Mouse (Mus musculus): Measurements from ENCODE around the gene St6galnac1. TPM values are rescaled to one million over a fixed set of nuclear protein-coding genes. Genes with fewer than 3 reads are reported as not detected.
"Not testable (repeated sequence)": the region's sequence is repeated elsewhere in the genome, so short reads cannot be mapped to it uniquely, and the experiment has no call there.

The St6galnac1 gene
- not detected in 2 replicates for polyA plus RNA-seq (2014; fragmentation: Nextera tagmentation; extraction: Ambion mirVana)

DNA sequence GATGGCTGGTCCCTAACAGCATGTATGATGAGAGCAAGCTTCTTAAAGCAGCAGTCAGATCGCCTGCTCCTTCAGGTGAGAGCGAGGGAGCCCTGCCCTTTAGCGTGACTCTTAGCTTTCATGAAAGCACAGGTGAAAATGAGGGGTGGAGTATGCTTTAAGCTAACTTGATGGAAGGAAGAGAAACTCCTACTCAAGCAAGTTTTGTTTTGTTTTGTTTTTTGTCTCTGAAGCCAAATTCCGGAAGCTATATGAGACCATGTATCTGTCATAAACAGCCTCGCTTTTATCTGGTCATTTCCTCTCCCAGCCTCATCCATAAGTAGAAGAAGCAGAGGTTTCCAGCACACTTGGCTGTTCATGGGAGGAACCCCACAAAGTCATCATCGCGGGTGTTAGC lies at the start of gene St6galnac1:
Gene St6galnac1, minus strand, starts transcription at position 101 of the 400 bp plus-strand sequence.
- Histone ChIP-seq H3K4me3 (ENCODE audit: low read depth, low read length) (no peak within 1 kb of the TSS), H3K27ac (ENCODE audit: low read depth) (no peak within 1 kb of the TSS), H3K4me1 (replicated peaks; ENCODE audit: control insufficient read depth, insufficient read depth, low read length) (no peaks in the 10 kb centered on the region), H3K9ac (ENCODE audit: low read length) (no peak within 1 kb of the TSS), H3K4me2 (ENCODE audit: low read length) (no peak within 1 kb of the TSS), H3K27me3 (replicated peaks; ENCODE audit: control insufficient read depth, insufficient read depth, low read length) (no peaks in the 10 kb centered on the region), H3K36me3 (ENCODE audit: control insufficient read depth, insufficient read depth, low read length) (no peaks in the 10 kb centered on the region), H3K9me3 (ENCODE audit: control insufficient read depth, low read length) (no peaks in the 10 kb centered on the region)
- DNase-seq (ENCODE audit: low spot score): no peak
- 80% methylated on average over 7 of the region's 7 CpGs for WGBS
- no peak for ATAC-seq (replicated peaks; ENCODE audit: low FRiP score, low TSS enrichment, low read depth)

DNA sequence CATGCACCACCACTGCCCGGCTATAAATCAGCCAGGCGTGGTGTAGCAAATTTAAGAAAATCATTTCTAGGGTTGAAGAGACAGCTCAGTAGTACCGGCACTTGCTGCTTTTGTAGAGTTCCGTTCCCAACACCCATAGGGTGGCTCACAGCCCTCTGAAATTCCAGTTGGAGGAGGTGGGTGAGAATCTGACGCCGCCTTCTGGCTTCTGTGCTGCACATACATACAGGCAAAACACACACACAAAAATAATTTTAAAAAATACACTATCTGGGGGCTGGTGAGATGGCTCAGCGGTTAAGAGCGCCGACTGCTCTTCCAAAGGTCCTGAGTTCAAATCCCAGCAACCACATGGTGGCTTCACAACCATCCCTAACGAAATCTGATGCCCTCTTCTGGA lies 48.6 kb upstream of the St6galnac1 start:
- not testable (repeated sequence) for H3K9me3 ChIP-seq (ENCODE audit: control insufficient read depth, low read length); H3K9ac ChIP-seq (ENCODE audit: low read length); H3K4me2 ChIP-seq (ENCODE audit: low read length); ATAC-seq (replicated peaks; ENCODE audit: low FRiP score, low TSS enrichment, low read depth); H3K27ac ChIP-seq (ENCODE audit: low read depth); H3K4me3 ChIP-seq (ENCODE audit: low read depth, low read length); H3K27me3 ChIP-seq (replicated peaks; ENCODE audit: control insufficient read depth, insufficient read depth, low read length); DNase-seq (ENCODE audit: low spot score); H3K36me3 ChIP-seq (ENCODE audit: control insufficient read depth, insufficient read depth, low read length)
- 96% methylated on average over 10 of the region's 10 CpGs for WGBS
- H3K4me1 ChIP-seq (replicated peaks; ENCODE audit: control insufficient read depth, insufficient read depth, low read length): peaks cover 32% of the 10 kb centered on the region

DNA sequence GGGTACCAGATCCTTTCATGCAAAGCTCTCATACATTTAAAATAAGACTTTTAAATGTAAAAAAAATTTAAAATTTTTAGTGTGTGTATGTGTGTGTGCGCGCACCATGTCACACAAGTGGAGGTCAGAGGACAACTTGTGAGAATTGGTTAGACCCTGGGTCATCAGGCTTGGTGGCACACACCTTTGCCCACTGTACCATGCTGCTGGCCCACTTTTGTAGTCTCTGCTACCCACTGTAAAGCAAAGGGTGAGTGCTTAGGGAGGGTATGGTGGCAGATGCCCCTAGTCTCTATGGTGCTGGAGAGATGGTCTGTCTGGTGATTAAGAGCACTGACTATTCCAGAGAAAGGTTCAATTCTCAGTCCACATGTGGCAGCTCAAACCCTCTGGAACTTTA lies 47.9 kb upstream of the St6galnac1 start:
- no peak for DNase-seq (ENCODE audit: low spot score)
- WGBS: 98% methylated on average over 2 of the region's 2 CpGs
- Histone ChIP-seq H3K36me3 (ENCODE audit: control insufficient read depth, insufficient read depth, low read length) (no peaks in the 10 kb centered on the region), H3K4me1 (replicated peaks; ENCODE audit: control insufficient read depth, insufficient read depth, low read length) (peaks cover 30% of the 10 kb centered on the region), H3K27ac (ENCODE audit: low read depth) (no peak overlapping the region), H3K9ac (ENCODE audit: low read length) (no peak overlapping the region), H3K27me3 (replicated peaks; ENCODE audit: control insufficient read depth, insufficient read depth, low read length) (no peaks in the 10 kb centered on the region), H3K9me3 (ENCODE audit: control insufficient read depth, low read length) (no peaks in the 10 kb centered on the region), H3K4me2 (ENCODE audit: low read length) (no peak overlapping the region), H3K4me3 (ENCODE audit: low read depth, low read length) (no peak overlapping the region)
- ATAC-seq (replicated peaks; ENCODE audit: low FRiP score, low TSS enrichment, low read depth): no peak

DNA sequence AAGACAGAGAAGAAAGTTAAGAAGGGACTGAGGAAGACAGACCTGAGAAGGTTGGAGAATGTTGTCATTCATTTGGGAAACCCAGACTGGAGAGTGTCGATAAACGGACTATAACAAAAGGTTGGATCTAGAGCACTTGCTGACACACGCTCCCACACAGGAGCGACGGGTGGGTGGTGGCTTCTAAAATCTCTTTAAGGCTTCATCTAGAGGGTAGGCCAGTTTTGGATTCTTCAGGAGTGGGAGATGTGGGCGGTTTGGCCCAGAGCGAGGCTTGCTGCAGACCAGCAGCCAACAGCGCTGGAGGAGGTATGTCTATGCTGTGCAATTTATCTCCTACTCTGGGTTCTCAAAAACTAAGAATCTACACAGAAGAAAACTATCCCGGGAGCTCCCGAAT lies 47.3 kb upstream of the St6galnac1 start:
- H3K4me1 ChIP-seq (replicated peaks; ENCODE audit: control insufficient read depth, insufficient read depth, low read length): peaks cover 30% of the 10 kb centered on the region
- ATAC-seq (replicated peaks; ENCODE audit: low FRiP score, low TSS enrichment, low read depth) (no peak), DNase-seq (ENCODE audit: low spot score) (no peak)
- no peak overlapping the region for H3K4me2 ChIP-seq (ENCODE audit: low read length)
- H3K4me3 ChIP-seq (ENCODE audit: low read depth, low read length): no peak overlapping the region
- H3K9me3 ChIP-seq (ENCODE audit: control insufficient read depth, low read length): no peaks in the 10 kb centered on the region
- 86% methylated on average over 10 of the region's 10 CpGs for WGBS
- no peaks in the 10 kb centered on the region for H3K36me3 ChIP-seq (ENCODE audit: control insufficient read depth, insufficient read depth, low read length)
- H3K27ac ChIP-seq (ENCODE audit: low read depth): no peak overlapping the region
- no peaks in the 10 kb centered on the region for H3K27me3 ChIP-seq (replicated peaks; ENCODE audit: control insufficient read depth, insufficient read depth, low read length)
- no peak overlapping the region for H3K9ac ChIP-seq (ENCODE audit: low read length)

DNA sequence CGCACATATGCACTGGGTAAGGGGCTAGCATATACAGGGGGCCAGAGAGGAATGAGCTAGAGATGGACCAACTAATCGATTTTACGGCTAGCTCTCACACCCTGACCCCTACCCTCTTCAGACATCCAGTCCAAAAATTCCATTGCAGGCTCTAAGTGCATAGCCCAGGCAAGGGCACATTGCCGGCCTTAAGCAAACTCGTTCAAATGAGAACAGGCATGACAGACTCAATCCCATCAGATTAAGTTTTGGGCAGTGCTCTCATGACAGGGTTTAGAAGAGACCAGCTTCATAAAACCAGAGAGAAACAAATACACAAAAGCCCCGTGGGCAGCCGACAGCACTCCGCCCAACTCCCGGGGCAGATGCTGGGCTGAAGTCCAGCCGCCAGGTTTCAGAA lies 46.9 kb upstream of the St6galnac1 start:
- H3K9me3 ChIP-seq (ENCODE audit: control insufficient read depth, low read length): no peaks in the 10 kb centered on the region
- no peak overlapping the region for H3K27ac ChIP-seq (ENCODE audit: low read depth)
- no peak overlapping the region for H3K9ac ChIP-seq (ENCODE audit: low read length)
- no peak overlapping the region for H3K4me2 ChIP-seq (ENCODE audit: low read length)
- 53% methylated on average over 10 of the region's 10 CpGs for WGBS
- H3K36me3 ChIP-seq (ENCODE audit: control insufficient read depth, insufficient read depth, low read length): no peaks in the 10 kb centered on the region
- no peak overlapping the region for H3K4me3 ChIP-seq (ENCODE audit: low read depth, low read length)
- H3K27me3 ChIP-seq (replicated peaks; ENCODE audit: control insufficient read depth, insufficient read depth, low read length): no peaks in the 10 kb centered on the region
- DNase-seq (ENCODE audit: low spot score) (no peak), ATAC-seq (replicated peaks; ENCODE audit: low FRiP score, low TSS enrichment, low read depth) (no peak)
- peaks cover 30% of the 10 kb centered on the region for H3K4me1 ChIP-seq (replicated peaks; ENCODE audit: control insufficient read depth, insufficient read depth, low read length)

DNA sequence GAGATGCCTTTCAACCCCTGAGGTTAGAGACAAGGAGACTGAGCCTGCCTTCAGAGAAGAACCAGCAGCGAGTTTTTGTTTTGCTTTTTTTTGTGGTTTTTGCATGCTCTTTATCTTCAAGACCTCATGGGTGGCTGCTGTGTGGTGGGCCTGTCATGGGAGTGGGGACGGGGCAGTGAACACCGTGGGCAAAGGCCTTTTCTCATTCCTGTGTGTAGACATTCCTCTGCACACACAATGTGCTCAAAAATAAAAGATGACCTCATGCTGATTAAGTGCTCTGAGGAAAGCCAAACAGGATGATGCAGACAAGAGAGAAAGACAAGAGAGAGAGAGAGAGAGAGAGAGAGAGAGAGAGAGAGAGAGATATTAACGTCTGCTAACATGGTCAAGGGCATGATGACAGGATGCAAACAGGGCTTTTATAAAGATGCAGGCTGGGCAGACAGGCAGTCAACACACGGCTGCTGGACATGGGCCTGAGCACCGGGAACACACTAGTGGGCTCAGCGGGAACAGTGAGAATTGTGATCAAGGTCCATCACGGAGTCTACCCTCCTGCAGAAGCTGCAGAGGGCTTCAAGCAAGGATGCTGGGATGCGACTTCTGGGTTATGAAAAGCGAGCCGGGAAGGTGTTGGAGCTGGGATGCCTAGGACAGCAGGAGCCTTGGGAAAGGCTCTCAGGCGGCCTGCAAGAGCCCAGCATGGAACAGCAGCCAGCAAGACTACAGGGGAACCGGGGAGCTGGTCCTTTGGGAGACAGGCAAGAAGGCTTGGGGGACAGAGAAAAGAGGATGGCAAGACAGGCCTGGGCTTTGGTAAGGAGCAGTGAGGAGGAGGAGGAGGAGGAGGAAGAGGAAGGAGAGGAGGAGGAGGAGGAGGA lies 46.0 kb upstream of the St6galnac1 start:
- 60% methylated on average over 13 of the region's 13 CpGs for WGBS
- H3K27ac ChIP-seq (ENCODE audit: low read depth): no peak overlapping the region; the same call in 1 of the 2 replicates
- ATAC-seq (replicated peaks; ENCODE audit: low FRiP score, low TSS enrichment, low read depth) (no peak), DNase-seq (ENCODE audit: low spot score) (no peak)
- no peaks in the 10 kb centered on the region for H3K36me3 ChIP-seq (ENCODE audit: control insufficient read depth, insufficient read depth, low read length)
- peaks cover 21% of the 10 kb centered on the region for H3K4me1 ChIP-seq (replicated peaks; ENCODE audit: control insufficient read depth, insufficient read depth, low read length)
- H3K4me3 ChIP-seq (ENCODE audit: low read depth, low read length): no peak overlapping the region
- no peak overlapping the region for H3K9ac ChIP-seq (ENCODE audit: low read length)
- H3K27me3 ChIP-seq (replicated peaks; ENCODE audit: control insufficient read depth, insufficient read depth, low read length): no peaks in the 10 kb centered on the region
- no peak overlapping the region for H3K4me2 ChIP-seq (ENCODE audit: low read length)
- H3K9me3 ChIP-seq (ENCODE audit: control insufficient read depth, low read length): no peaks in the 10 kb centered on the region

DNA sequence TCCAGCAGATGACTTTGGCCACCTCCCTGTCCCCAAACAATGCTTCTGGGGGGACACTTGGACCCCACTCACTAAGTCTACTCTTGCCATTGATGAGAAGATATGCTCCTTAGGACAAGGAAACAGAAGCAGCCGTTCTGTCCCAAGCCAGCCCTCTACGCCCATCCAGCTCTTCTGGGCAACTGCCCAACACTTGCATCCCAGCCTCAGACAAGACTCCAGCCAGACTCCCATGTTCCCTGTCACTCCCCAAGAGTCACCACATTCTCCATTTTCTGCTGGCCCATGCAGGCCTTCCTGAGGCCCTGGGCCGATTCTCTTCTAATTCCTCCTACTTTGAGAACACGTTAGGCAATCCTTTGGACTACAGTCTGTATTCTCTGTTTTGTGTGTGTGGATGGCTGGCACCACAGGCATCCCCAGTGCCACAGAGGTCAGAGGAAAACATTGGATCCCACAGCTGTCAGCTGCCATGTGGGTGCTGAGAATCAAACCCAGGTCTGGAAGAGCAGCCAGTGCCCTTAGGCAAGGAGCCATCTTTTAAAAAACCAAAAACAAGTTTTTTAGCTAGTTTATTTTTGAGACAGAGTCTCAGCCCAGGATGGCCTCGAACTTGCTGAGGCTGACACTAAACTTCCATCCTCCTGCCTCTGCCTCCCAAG lies 44.8 kb upstream of the St6galnac1 start:
- ATAC-seq (replicated peaks; ENCODE audit: low FRiP score, low TSS enrichment, low read depth) (no peak), DNase-seq (ENCODE audit: low spot score) (no peak)
- Histone ChIP-seq H3K27ac (ENCODE audit: low read depth) (no peak overlapping the region), H3K4me1 (replicated peaks; ENCODE audit: control insufficient read depth, insufficient read depth, low read length) (peaks cover 15% of the 10 kb centered on the region), H3K9me3 (ENCODE audit: control insufficient read depth, low read length) (no peaks in the 10 kb centered on the region), H3K4me2 (ENCODE audit: low read length) (no peak overlapping the region), H3K27me3 (replicated peaks; ENCODE audit: control insufficient read depth, insufficient read depth, low read length) (no peaks in the 10 kb centered on the region), H3K9ac (ENCODE audit: low read length) (no peak overlapping the region), H3K36me3 (ENCODE audit: control insufficient read depth, insufficient read depth, low read length) (no peaks in the 10 kb centered on the region), H3K4me3 (ENCODE audit: low read depth, low read length) (no peak overlapping the region)
- 88% methylated on average over 5 of the region's 5 CpGs for WGBS

DNA sequence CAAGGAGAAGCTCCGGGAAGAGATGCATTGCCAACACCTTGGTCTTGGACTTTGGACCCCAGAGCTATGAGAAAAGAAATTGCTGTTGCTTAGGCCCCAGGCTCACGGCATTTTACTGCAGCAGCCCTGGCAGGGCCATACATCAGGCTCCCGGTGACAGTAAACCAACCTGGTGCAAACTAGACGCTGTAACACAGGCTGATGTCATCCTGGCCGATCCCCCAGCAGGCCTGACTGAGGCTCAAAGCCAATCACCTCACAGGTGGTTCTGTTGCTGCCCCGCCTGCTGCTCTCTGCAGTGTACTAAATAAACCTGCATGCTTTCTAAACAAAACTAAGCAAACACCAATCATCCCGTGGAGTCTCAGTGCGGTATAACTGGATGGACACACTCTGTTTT lies 43.4 kb upstream of the St6galnac1 start:
- H3K4me1 ChIP-seq (replicated peaks; ENCODE audit: control insufficient read depth, insufficient read depth, low read length): peaks cover 29% of the 10 kb centered on the region
- peak overlapping the region; percentile 57; the same call in 1 of the 2 replicates for H3K27ac ChIP-seq (ENCODE audit: low read depth)
- H3K27me3 ChIP-seq (replicated peaks; ENCODE audit: control insufficient read depth, insufficient read depth, low read length): no peaks in the 10 kb centered on the region
- H3K4me2 ChIP-seq (ENCODE audit: low read length): no peak overlapping the region
- H3K36me3 ChIP-seq (ENCODE audit: control insufficient read depth, insufficient read depth, low read length): no peaks in the 10 kb centered on the region
- no peaks in the 10 kb centered on the region for H3K9me3 ChIP-seq (ENCODE audit: control insufficient read depth, low read length)
- no peak overlapping the region for H3K9ac ChIP-seq (ENCODE audit: low read length)
- H3K4me3 ChIP-seq (ENCODE audit: low read depth, low read length): no peak overlapping the region
- no peak for DNase-seq (ENCODE audit: low spot score)
- WGBS: 33% methylated on average over 8 of the region's 8 CpGs
- peak; percentile 67; the same call in 1 of the 2 replicates for ATAC-seq (replicated peaks; ENCODE audit: low FRiP score, low TSS enrichment, low read depth)
